Mouse (Mus musculus): Measurements from ENCODE around the gene Gm5767. TPM values are rescaled to one million over a fixed set of nuclear protein-coding genes. Genes with fewer than 3 reads are reported as not detected.

The Gm5767 gene
- 2.3 and 4.2 TPM in 2 replicates for polyA plus RNA-seq (2012; rRNA removed)

GRCm38 (mm10) chr16:8680470-8680869 lies at the start of gene Gm5767:
Gm5767 (plus strand) TSS chr16:8680770.
- DNase-seq (ENCODE audit: low read depth) = no peak

- no peak for DNase-seq (ENCODE audit: low read depth)
Measured at GRCm38 (mm10) chr16:8631428-8631827, 49.1 kb upstream of the Gm5767 start.

- no peak for DNase-seq (ENCODE audit: low read depth)
Measured at GRCm38 (mm10) chr16:8636867-8637216, 43.7 kb upstream of the Gm5767 start.

GRCm38 (mm10) chr16:8637217-8638051 lies 43.1 kb upstream of the Gm5767 start, which contains the start of the genes Pmm2 and Tmem186:
Pmm2 (plus strand) TSS chr16:8637674.
Tmem186 (minus strand) TSS chr16:8637712.
- peak; percentile 64 for DNase-seq (ENCODE audit: low read depth)

GRCm38 (mm10) chr16:8638131-8638530 lies 42.4 kb upstream of the Gm5767 start:
- no peak for DNase-seq (ENCODE audit: low read depth)

- no peak for DNase-seq (ENCODE audit: low read depth)
Measured at GRCm38 (mm10) chr16:8639466-8640191, 40.9 kb upstream of the Gm5767 start.

GRCm38 (mm10) chr16:8643855-8644254 lies 36.7 kb upstream of the Gm5767 start:
- DNase-seq (ENCODE audit: low read depth) = no peak

- no peak for DNase-seq (ENCODE audit: low read depth)
Measured at GRCm38 (mm10) chr16:8645546-8645945, 35.0 kb upstream of the Gm5767 start.

- DNase-seq (ENCODE audit: low read depth) = no peak
Measured at GRCm38 (mm10) chr16:8650007-8650406, 30.6 kb upstream of the Gm5767 start.

- no peak for DNase-seq (ENCODE audit: low read depth)
Measured at GRCm38 (mm10) chr16:8655108-8655507, 25.5 kb upstream of the Gm5767 start.

- DNase-seq (ENCODE audit: low read depth) = no peak
Measured at GRCm38 (mm10) chr16:8655599-8655998, 25.0 kb upstream of the Gm5767 start.

GRCm38 (mm10) chr16:8656256-8656655 lies 24.3 kb upstream of the Gm5767 start:
- DNase-seq (ENCODE audit: low read depth) = no peak

GRCm38 (mm10) chr16:8658349-8658748 lies 22.2 kb upstream of the Gm5767 start:
- DNase-seq (ENCODE audit: low read depth) = no peak

GRCm38 (mm10) chr16:8658764-8659163 lies 21.8 kb upstream of the Gm5767 start:
- no peak for DNase-seq (ENCODE audit: low read depth)

- no peak for DNase-seq (ENCODE audit: low read depth)
Measured at GRCm38 (mm10) chr16:8663022-8663421, 17.5 kb upstream of the Gm5767 start.

GRCm38 (mm10) chr16:8663606-8664539 lies 16.7 kb upstream of the Gm5767 start:
- DNase-seq (ENCODE audit: low read depth) = no peak

- DNase-seq (ENCODE audit: low read depth) = no peak
Measured at GRCm38 (mm10) chr16:8665367-8665766, 15.2 kb upstream of the Gm5767 start.

GRCm38 (mm10) chr16:8666452-8666851 lies 14.1 kb upstream of the Gm5767 start:
- DNase-seq (ENCODE audit: low read depth) = no peak

- DNase-seq (ENCODE audit: low read depth) = no peak
Measured at GRCm38 (mm10) chr16:8667261-8667660, 13.3 kb upstream of the Gm5767 start.

GRCm38 (mm10) chr16:8667814-8668213 lies 12.8 kb upstream of the Gm5767 start:
- DNase-seq (ENCODE audit: low read depth) = no peak

GRCm38 (mm10) chr16:8668386-8668785 lies 12.2 kb upstream of the Gm5767 start:
- DNase-seq (ENCODE audit: low read depth) = no peak

- no peak for DNase-seq (ENCODE audit: low read depth)
Measured at GRCm38 (mm10) chr16:8669432-8669831, 11.1 kb upstream of the Gm5767 start.

Data from gonadal fat pad, adult 2 months (tissue).